Mouse (Mus musculus) gastrocnemius, adult 8-10 months (tissue): ENCODE results near the gene Pid1. TPM values are rescaled to one million over a fixed set of nuclear protein-coding genes. Genes with fewer than 3 reads are reported as not detected.

Experiments
- DNase-seq, 2 experiments: peaks; one replicate each; pipeline ENCODE4 v3.0.0; 2022; ENCODE audit warnings: low spot score in 2 of 2
- total RNA-seq, 4 experiments: library from RNA; stranded (reverse); gene quantifications; 2 replicates each; pipeline ENCODE4 v1.2.4; 2022

The Pid1 gene
- total RNA-seq, 4 experiments from 2014 or later = 2.2 to 4.8 (median 3.3) TPM

- DNase-seq = no peak
Observed at GRCm38 (mm10) chr1:84186756-84187437, 177.1 kb downstream of the Pid1 start.

- DNase-seq = no peak
Observed at GRCm38 (mm10) chr1:84177696-84178095, 186.3 kb downstream of the Pid1 start.

GRCm38 (mm10) chr1:84177033-84177432, 186.9 kb downstream of the Pid1 start:
- no peak for DNase-seq

- no peak for DNase-seq
Observed at GRCm38 (mm10) chr1:84172941-84173340, 191.0 kb downstream of the Pid1 start.

GRCm38 (mm10) chr1:84157790-84158189, 206.2 kb downstream of the Pid1 start:
- no peak for DNase-seq

- DNase-seq = no peak
Observed at GRCm38 (mm10) chr1:84155585-84155930, 208.4 kb downstream of the Pid1 start.

- no peak for DNase-seq
Observed at GRCm38 (mm10) chr1:84154725-84155584, 209.0 kb downstream of the Pid1 start.

- DNase-seq = no peak
Observed at GRCm38 (mm10) chr1:84153943-84154342, 210.0 kb downstream of the Pid1 start.

GRCm38 (mm10) chr1:84141561-84141960, 222.4 kb downstream of the Pid1 start:
- DNase-seq = no peak

GRCm38 (mm10) chr1:84132451-84132850, 231.5 kb downstream of the Pid1 start:
- DNase-seq = no peak

GRCm38 (mm10) chr1:84131799-84132198, 232.2 kb downstream of the Pid1 start:
- no peak for DNase-seq

- no peak for DNase-seq
Observed at GRCm38 (mm10) chr1:84128510-84128909, 235.5 kb downstream of the Pid1 start.

GRCm38 (mm10) chr1:84119306-84119705, 244.7 kb downstream of the Pid1 start:
- DNase-seq = no peak

- peak in 1 of 2 experiments; percentile 13 for DNase-seq
Observed at GRCm38 (mm10) chr1:84106756-84107155, 257.2 kb downstream of the Pid1 start.

- DNase-seq = no peak
Observed at GRCm38 (mm10) chr1:84102052-84102451, 261.9 kb downstream of the Pid1 start.

- DNase-seq = no peak
Observed at GRCm38 (mm10) chr1:84097398-84097797, 266.6 kb downstream of the Pid1 start.

- no peak for DNase-seq
Observed at GRCm38 (mm10) chr1:84093291-84093690, 270.7 kb downstream of the Pid1 start.

GRCm38 (mm10) chr1:84089664-84090063, 274.3 kb downstream of the Pid1 start:
- no peak for DNase-seq

GRCm38 (mm10) chr1:84087957-84088356, 276.0 kb downstream of the Pid1 start:
- DNase-seq = no peak

GRCm38 (mm10) chr1:84087325-84087724, 276.7 kb downstream of the Pid1 start:
- no peak for DNase-seq

- no peak for DNase-seq
Observed at GRCm38 (mm10) chr1:84086486-84086885, 277.5 kb downstream of the Pid1 start.

GRCm38 (mm10) chr1:84085361-84085760, 278.6 kb downstream of the Pid1 start:
- no peak for DNase-seq

GRCm38 (mm10) chr1:84079566-84079965, 284.4 kb downstream of the Pid1 start:
- no peak for DNase-seq
